ENCODE assay signal across 8 mouse cellular contexts in genomic region chr8:13326598-13326997, GRCm38 (mm10). TPM values are rescaled to one million over a fixed set of nuclear protein-coding genes. Genes with fewer than 3 reads are reported as not detected.
DNase-seq lines count a peak whose midpoint lies in the region; ATAC-seq and TF ChIP-seq lines count a peak whose summit lies in the region.

No protein-coding gene starts in this region.

- no peak for DNase-seq in forebrain, postnatal 0 days
- DNase-seq in forebrain, embryonic 11.5 days (ENCODE audit: low spot score) = no peak
- DNase-seq in urinary bladder, postnatal 14 days (ENCODE audit: low spot score) = peak; percentile 22
- no peak for DNase-seq in urinary bladder, postnatal 36 days (ENCODE audit: low spot score in 2 of 2)
- peak; percentile 73 for DNase-seq in kidney, adult 9 months
- peak; percentile 53 for DNase-seq in yolk sac, embryonic 10.5 days (ENCODE audit: low spot score)
- DNase-seq in right cerebral cortex, postnatal 4 days = no peak
- DNase-seq in ovary, postnatal 14 days (ENCODE audit: low spot score) = no peak

- 41% methylated on average over 5 of the region's 5 CpGs for WGBS in forebrain, postnatal 0 days
- WGBS in forebrain, embryonic 11.5 days = 41% methylated on average over 5 of the region's 5 CpGs

- H3K27ac ChIP-seq in forebrain, postnatal 0 days (ENCODE audit: low read depth, low read length) = no peak overlapping the region
- no peak overlapping the region for H3K27ac ChIP-seq in forebrain, embryonic 11.5 days (ENCODE audit: low read depth, low read length)

- TF ChIP-seq CTCF in forebrain, postnatal 0 days (IDR thresholded peaks at IDR 0.05; ENCODE audit: low read depth) = peak; percentile 50; the same call in 1 of the 2 replicates

- no peaks in the 10 kb centered on the region for H3K9me3 ChIP-seq in forebrain, postnatal 0 days (ENCODE audit: low read length)
- H3K9me3 ChIP-seq in forebrain, embryonic 11.5 days (ENCODE audit: control insufficient read depth, low read length) = no peaks in the 10 kb centered on the region

- no peaks in the 10 kb centered on the region for H3K4me1 ChIP-seq in forebrain, postnatal 0 days (ENCODE audit: insufficient read depth)
- no peaks in the 10 kb centered on the region for H3K4me1 ChIP-seq in forebrain, embryonic 11.5 days (replicated peaks; ENCODE audit: control insufficient read depth, insufficient read depth, low read length)

- no peak for ATAC-seq in forebrain, postnatal 0 days
- ATAC-seq in forebrain, embryonic 11.5 days (replicated peaks; ENCODE audit: low FRiP score) = no peak

- H3K4me2 ChIP-seq in forebrain, postnatal 0 days (ENCODE audit: low read depth) = no peak overlapping the region
- no peak overlapping the region for H3K4me2 ChIP-seq in forebrain, embryonic 11.5 days (ENCODE audit: low read depth, low read length, severe bottlenecking)

- H3K4me3 ChIP-seq in forebrain, postnatal 0 days (ENCODE audit: low read depth, low read length) = no peak overlapping the region
- no peak overlapping the region for H3K4me3 ChIP-seq in forebrain, embryonic 11.5 days (ENCODE audit: low read depth, low read length)

- H3K27me3 ChIP-seq in forebrain, postnatal 0 days (ENCODE audit: insufficient read depth, low read length) = no peaks in the 10 kb centered on the region
- H3K27me3 ChIP-seq in forebrain, embryonic 11.5 days (ENCODE audit: control insufficient read depth, insufficient read depth, low read length) = no peaks in the 10 kb centered on the region

- peaks cover 11% of the 10 kb centered on the region; the same call in 1 of the 2 replicates for H3K36me3 ChIP-seq in forebrain, postnatal 0 days (ENCODE audit: insufficient read depth)
- H3K36me3 ChIP-seq in forebrain, embryonic 11.5 days (ENCODE audit: control insufficient read depth, insufficient read depth, low read length) = no peaks in the 10 kb centered on the region

- H3K9ac ChIP-seq in forebrain, postnatal 0 days = no peak overlapping the region
- no peak overlapping the region for H3K9ac ChIP-seq in forebrain, embryonic 11.5 days (ENCODE audit: low read length)

RNA-seq across cellular contexts. Expression of gene Tfdp1, which starts 12.0 kb away (rescaled TPM):
- total RNA-seq in forebrain, postnatal 0 days (2014; rRNA removed) = 80.4 and 81.5 TPM in 2 replicates
- 80.8 and 96.8 TPM in 2 replicates for polyA plus RNA-seq in forebrain, postnatal 0 days (2015; fragmentation: Nextera tagmentation; extraction: Ambion mirVana)
- polyA plus RNA-seq in forebrain, embryonic 11.5 days (2014; fragmentation: Nextera tagmentation; extraction: Ambion mirVana) = 237 and 244 TPM in 2 replicates

RNA-seq across cellular contexts. Expression of gene Tmco3, which starts 38.6 kb away (rescaled TPM):
- total RNA-seq in forebrain, postnatal 0 days (2014; rRNA removed) = 21.1 and 24.9 TPM in 2 replicates
- polyA plus RNA-seq in forebrain, postnatal 0 days (2015; fragmentation: Nextera tagmentation; extraction: Ambion mirVana) = 13.9 and 25.9 TPM in 2 replicates
- 40.0 and 40.8 TPM in 2 replicates for polyA plus RNA-seq in forebrain, embryonic 11.5 days (2014; fragmentation: Nextera tagmentation; extraction: Ambion mirVana)

RNA-seq across cellular contexts. Expression of gene Dcun1d2, which starts 38.7 kb away (rescaled TPM):
- total RNA-seq in forebrain, postnatal 0 days (2014; rRNA removed) = 33.7 and 34.3 TPM in 2 replicates
- 24.2 and 27.2 TPM in 2 replicates for polyA plus RNA-seq in forebrain, postnatal 0 days (2015; fragmentation: Nextera tagmentation; extraction: Ambion mirVana)
- 33.8 and 34.6 TPM in 2 replicates for polyA plus RNA-seq in forebrain, embryonic 11.5 days (2014; fragmentation: Nextera tagmentation; extraction: Ambion mirVana)

Comparison
In these comparisons a context has a peak if more than half of its experiments do, and no peak if none do; other contexts are left out.
1. DNase-seq: peak in urinary bladder, postnatal 14 days (single experiment), kidney, adult 9 months (single experiment) and yolk sac, embryonic 10.5 days (single experiment); none in forebrain, postnatal 0 days (single experiment), forebrain, embryonic 11.5 days (single experiment), urinary bladder, postnatal 36 days (0 of 2), right cerebral cortex, postnatal 4 days (single experiment) and ovary, postnatal 14 days (single experiment).